Mouse (Mus musculus): ENCODE measurements around the gene Timm44.
"Not testable (repeated sequence)": the region's sequence is repeated elsewhere in the genome, so short reads cannot be mapped to it uniquely, and the experiment has no call there.

The Timm44 gene

GRCm38 (mm10) chr8:4263105-4263791 lies 12.5 kb downstream of the Timm44 start:
- DNase-seq (ENCODE audit: low spot score) = no peak

- no peak for DNase-seq (ENCODE audit: low spot score)
These were observed 15.9 kb downstream of the Timm44 start for GRCm38 (mm10) chr8:4259805-4260170.

DNA sequence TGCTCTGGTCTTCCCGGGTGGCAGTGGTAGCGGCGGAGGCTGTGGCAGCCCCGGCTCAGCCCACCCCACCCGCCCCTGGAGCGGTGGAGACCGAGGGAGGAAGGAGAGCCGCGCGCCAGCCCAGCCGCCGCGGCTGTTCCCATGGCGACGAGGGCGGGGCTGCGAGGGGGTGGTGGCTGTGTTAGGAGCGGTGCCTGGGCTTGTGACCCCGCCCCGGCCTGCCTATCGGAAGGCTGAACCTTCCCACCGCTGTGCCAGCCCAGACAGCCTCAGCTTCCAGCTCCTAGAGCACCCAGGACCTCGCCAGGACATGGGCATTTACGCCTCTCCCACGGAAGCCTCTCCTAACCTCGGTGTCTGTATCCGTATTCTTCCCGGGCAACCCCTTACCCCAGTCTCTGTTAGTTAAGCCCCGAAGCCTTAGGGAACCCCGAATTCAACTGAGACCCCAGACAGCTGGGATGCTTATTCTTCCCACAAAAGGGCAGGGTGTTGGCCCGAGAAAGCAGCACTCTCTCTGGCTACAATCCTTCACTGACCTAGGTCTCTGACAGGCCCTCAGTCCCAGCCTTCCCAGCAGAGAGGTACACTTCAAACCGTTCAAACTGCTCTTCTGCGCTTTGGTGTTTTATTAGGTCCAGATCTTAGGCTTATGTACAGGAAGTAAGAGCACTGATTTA lies 16.4 kb downstream of the Timm44 start, which contains the start of gene Ctxn1:
Ctxn1 (minus strand) TSS at position 150 of the 680 bp plus-strand sequence.
- peak; percentile 90 for DNase-seq (ENCODE audit: low spot score)

DNA sequence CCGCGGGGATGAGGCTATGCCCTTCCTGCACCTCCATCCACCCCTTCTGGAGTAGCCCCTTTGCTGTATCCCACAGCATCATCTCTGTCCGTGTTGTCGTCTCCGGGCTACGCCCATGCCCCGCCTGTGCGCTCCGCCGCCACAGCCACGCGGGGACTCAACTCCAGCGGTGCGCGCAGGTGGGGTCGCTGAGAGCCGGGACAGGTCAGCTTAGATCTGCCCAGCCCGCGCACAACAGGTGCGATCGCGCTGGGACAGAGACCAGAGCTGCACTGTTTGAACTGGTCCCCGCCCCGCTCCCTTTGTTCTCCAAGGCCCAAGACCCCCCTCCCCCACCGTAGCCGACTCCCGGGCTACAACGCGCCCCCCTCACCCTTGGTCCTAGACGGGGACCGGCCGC lies 17.0 kb downstream of the Timm44 start:
- DNase-seq (ENCODE audit: low spot score) = no peak

DNA sequence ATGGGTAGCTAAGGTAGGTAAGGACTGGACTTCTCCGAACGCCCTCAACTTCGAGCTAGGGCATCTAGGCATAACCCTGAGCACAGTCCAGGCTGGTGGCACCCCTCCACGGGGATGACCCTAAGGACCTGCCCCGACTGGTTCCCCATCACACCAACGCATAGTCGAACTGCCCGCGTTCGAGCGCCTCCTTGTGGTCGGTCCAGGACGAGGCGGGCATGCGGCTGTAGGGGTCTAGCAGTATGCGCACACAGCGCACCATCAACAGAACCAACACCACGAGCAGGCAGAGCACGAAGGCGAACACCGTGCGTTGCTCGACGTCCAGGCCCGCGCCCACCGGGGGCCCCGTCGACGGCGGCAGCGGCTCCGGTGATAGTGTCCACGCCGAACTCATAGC lies 17.5 kb downstream of the Timm44 start:
- DNase-seq (ENCODE audit: low spot score) = no peak

DNA sequence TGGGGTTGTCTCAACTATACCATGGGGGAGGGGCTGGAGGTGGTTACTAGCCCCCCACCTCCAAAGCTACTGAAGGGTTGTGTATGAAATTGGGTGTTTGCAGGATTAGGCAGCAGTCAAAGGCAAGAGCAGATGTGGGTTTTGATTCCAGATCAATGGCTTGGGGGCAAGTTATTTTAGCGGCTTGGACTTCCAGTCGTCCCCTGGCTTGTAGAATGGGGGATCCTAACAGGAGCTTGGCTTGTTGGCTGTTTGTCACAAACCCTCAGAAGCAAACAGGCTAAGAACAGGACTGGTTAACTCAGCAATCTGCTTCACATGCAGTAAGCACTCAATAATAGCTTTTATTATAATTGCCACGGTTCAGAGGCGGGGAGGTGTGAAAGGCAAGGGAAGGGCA lies 18.4 kb downstream of the Timm44 start:
- DNase-seq (ENCODE audit: low spot score) = no peak

DNA sequence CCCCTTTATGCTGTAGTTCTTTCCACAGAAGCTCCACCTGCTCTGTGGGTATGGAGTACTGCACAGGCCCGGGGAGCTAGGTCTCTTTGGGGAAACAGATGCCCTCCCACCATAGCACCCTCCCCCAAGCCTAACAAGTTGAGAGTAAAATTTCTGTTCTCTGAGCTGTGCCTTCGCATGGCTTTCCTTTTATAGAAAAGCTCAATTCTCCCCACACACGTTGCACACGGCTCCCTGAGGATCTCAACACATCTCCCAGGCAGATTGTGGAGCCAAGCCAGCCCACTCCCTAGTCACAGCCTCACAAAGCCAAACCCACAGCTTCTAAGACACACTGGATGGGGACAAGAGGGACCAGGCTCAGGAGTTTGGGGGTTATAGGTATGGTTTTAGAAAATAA lies 18.8 kb downstream of the Timm44 start:
- peak; percentile 81 for DNase-seq (ENCODE audit: low spot score)

DNA sequence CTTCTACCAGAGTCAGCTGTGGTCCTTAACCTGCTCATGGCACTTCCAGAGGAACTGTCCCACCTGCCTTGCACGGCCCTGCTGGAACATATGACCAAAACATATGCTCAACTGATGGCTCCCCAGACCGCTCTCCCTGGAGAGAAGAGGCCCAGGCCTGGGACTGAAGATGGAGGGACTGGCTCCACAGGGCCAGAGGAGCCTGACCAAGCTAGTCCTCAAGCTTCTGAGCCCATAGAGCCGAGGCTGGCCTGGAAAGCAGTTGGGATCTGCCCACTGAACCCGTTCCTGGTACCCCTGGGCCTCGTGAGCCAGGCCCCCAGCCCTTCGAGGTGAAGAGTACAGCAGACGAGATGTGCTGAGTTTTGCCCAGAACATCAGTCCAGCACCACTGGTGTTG lies 20.2 kb downstream of the Timm44 start:
- not testable (repeated sequence) for DNase-seq (ENCODE audit: low spot score)

- DNase-seq (ENCODE audit: low spot score) = no peak
These were observed 21.7 kb downstream of the Timm44 start for GRCm38 (mm10) chr8:4254001-4254400.

DNA sequence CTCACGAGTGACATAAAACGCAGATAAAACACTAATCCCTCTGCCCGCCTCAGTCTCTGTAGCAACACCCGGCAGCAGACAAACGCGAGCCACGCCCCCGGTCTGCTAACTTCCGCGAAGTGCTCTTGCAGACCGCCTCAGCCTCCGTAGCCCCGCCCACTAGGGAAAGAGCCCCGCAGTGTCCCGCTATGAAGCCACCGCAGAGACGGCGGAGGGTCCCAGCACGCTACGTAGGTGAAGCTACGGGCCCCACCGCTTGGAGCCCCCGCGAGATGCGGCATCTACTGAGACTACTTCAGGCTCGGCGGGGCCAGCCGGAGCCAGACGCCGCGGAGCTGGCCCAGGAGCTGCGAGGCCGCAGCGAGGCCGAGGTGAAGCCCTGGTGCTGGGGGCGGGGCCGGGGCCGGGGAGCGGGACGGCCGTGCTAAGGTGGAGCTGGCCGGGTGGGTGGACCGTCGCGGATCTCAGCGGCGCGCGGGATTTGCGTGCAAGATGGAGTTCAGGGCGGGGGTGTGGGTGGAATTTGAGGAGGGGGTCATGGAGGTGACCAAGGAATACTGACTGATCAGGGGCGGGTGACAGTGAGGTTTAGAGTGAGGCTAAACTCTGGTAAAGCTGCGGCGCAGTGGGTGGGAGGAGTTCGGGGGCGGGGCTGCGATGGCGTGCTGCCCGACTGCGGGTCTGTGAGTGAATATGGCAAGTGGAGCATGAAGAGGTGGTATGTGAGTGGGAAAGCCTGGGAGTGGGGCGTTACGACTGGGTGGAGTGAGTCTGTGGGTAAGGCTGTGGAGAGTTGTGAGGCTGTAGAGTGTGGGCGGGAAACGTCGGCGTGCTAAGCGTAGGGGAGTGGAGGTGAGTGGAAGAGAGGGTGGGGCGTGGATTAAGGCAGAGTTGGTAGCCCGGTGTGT lies 22.5 kb downstream of the Timm44 start, which contains the start of gene Snapc2:
Snapc2 (plus strand) TSS at position 147 of the 908 bp plus-strand sequence.
- DNase-seq (ENCODE audit: low spot score) = peak; percentile 90

DNA sequence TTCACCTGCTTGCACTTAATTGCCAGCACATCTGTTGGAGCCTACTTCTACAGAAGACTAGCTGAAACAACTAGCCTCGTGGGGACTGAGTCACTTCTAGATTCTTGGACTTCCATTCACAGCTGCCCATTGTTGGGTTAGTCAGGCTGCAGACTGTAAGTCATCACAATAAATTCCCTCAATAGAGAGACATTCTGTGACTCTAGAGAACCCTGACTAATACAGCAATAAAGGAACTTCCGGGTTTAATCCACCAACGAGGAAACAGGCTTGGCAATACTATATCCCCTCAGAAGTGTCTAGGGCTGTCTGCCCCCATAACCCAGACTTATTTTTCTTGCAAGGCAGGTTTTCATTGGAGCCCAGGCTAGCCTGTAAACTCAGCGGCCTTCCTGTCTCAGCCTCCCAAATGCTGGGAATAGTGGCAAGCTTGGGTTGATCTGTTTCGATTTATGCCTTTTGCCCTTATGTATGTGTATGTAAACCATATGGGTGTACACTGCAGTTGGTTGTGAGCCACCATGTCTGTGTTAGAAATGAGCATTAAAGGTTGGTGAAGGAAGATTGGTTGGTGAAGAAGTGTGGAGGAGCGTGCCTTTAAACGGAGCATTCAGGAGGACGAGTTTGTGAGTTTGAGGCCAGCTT lies 23.5 kb downstream of the Timm44 start:
- DNase-seq (ENCODE audit: low spot score) = no peak

DNA sequence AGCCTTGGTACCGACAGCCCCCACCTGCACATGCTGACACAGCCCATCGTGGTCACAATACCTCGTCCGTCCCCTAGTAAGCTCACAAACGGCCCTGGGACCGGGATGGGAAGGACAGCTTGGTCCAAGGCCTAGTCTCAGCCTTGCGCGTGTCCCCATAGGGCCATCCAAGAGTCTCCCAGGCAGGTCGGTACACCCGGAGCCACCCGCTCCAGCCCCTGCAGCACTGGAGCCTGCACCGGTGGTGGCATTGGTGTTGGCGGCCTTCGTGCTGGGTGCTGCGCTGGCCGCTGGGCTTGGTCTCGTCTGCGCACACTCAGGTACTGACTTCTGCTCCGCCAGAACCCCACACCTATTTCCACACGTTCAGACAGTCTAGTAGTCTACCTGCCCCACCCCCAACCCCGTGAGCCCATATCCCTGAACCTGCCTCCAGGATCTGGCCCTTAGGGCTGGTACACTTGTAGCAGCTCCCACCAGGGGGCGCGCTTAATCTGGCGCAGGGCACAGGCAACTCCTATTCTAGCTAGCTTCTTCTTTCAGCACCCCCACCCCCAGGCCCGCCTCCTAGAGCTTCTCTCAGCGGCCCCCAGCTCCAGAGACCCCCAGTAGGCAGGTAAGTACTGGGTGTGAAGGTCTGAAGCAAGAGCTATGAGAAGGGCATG lies 25.3 kb downstream of the Timm44 start:
- DNase-seq (ENCODE audit: low spot score) = peak; percentile 70

DNA sequence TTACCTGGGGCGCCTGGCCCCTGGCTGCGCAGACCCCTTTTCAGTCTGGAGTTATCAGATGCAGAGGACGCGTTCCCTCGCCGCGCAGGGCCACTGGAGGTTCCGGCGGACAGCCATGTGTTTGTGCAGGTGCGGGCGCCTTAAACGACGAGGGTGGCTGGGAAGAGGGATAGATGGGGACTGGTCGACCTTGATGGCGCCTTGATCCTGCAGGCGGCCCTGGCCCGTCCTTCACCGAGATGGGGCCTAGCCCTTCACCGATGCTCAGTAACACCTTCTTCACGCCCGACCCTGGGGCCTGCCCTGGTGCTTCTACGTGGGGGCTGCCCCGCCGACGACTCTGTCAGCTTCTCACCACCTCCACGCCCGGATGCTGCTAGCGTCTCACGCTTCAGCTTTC lies 26.5 kb downstream of the Timm44 start:
- no peak for DNase-seq (ENCODE audit: low spot score)

DNA sequence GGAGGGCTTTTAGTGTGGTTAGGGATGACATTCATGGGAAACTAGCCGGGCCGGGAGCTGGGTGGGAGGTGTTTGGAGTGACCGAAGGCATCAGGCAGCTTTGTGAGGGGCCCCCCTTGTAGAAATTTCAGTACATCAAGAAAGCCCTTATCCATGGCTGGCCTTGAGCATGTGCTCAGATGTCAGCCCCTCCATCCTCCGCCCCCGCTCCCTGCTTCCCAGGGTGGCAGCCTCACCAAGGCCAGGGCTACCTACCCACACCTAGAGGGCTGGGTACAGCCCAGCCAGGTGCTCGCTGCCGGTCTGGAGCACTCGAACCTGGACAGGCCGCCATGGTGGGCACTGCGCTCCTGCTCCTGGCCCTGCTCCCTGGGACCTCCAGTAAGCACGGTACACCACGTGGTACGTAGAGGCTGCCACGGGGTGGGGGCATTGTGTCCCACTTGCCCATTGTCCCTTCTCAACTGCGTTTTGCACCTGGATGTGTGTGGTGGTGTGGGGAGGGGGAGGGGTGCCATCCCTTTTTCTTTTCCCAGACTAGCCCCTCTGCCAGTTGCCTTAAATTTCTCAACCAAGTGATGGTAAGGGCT lies 27.7 kb downstream of the Timm44 start, which contains the start of gene Tgfbr3l:
Tgfbr3l (plus strand) TSS at position 264 of the 590 bp plus-strand sequence.
- no peak for DNase-seq (ENCODE audit: low spot score)

DNA sequence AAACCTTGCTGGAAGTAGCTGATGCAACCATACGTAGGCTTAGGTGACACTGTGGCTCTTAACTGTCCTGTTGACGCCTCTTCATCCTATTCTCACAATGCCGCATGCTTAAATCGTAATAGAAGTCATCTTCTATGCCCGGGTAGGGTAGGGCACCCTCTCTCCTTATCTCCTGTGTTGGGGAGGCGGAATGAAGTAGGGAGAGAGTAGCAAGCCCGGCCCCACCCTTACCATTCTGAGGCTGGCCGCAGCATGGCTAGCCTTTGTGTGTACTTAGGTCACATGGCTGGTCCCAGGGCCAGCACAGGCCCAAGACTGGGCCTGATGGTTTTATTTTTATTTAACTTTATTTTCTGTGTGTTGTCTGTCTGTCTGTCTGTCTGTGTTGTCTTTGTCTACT lies 28.5 kb downstream of the Timm44 start:
- DNase-seq (ENCODE audit: low spot score) = no peak

DNA sequence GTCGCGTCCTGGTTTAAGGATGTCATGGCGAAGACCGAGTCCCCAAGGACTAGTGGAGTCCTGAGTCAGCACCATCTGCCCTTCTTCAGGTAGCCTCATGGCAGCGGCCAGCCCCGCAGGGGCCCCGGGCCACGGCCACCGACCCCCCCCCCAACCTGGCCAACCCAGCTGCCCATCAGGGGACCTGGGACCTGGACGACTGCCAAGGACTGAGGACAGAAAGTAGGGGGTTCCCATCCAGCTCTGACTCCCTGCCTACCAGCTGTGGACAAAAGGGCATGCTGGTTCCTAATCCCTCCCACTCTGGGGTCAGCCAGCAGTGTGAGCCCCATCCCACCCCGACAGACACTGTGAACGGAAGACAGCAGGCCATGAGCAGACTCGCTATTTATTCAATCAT lies 30.0 kb downstream of the Timm44 start:
- no peak for DNase-seq (ENCODE audit: low spot score)

GRCm38 (mm10) chr8:4245061-4245460 lies 30.7 kb downstream of the Timm44 start:
- DNase-seq (ENCODE audit: low spot score) = no peak

DNA sequence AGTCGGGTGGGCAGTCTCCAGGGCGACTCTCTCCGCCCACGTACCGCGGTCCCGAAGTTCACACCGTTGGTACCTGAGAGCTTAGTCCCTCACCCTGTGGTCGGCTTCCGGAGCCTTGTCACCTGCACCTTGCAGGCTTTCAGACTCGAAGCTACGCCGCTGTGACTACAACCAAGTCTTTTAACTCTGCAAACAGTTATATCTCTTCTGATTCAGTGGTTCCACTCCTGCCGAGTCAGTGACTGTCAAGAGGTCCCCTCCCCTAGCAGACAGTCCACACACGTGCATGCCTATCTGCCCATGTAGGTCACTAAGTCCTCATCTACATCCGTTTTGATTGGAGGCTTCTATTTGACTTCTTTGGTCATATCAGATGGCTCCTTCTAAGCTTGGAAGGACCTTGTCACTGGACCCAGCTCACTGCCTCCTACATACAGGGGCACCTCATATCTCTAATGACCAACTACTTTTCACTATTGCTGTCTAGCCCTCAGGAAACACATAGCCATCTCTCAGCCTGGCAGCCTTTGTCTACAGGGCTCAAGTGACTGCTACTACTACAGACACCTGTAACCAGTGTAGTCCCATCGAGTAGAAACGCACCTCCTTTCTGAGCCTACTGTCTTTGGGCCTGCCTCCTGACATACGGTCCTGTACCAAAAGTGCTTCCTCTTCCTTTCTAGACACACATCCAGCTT lies 36.4 kb downstream of the Timm44 start:
- DNase-seq (ENCODE audit: low spot score) = no peak

GRCm38 (mm10) chr8:4238434-4239192 lies 37.1 kb downstream of the Timm44 start, which contains the start of the genes Map2k7 and Gm49320:
TSS of gene Map2k7 (plus strand) at chr8:4238740.
TSS of gene Gm49320 (plus strand) at chr8:4238865.
- DNase-seq (ENCODE audit: low spot score) = peak; percentile 100
